Mouse (Mus musculus) left cerebral cortex, adult 18-20 months (tissue): ENCODE data around the gene Cdk4. TPM values are rescaled to one million over a fixed set of nuclear protein-coding genes. Genes with fewer than 3 reads are reported as not detected.
"Not testable (repeated sequence)": the region's sequence is repeated elsewhere in the genome, so short reads cannot be mapped to it uniquely, and the experiment has no call there.

Experiments used
- DNase-seq, 2 experiments: peaks; one replicate each; pipeline ENCODE4 v3.0.0; 2021 to 2022; ENCODE audit warnings: low spot score in 2 of 2, mixed read lengths in 1 of 2
- total RNA-seq, 2 experiments: library from RNA; stranded (reverse); gene quantifications; 2 replicates each; pipeline ENCODE4 v1.2.3; 2021

Gene Cdk4
- total RNA-seq, 2 experiments from 2014 or later, result 67.9 to 71.8 TPM

GRCm38 (mm10) chr10:127072969-127073368 lies 9.6 kb downstream of the Cdk4 start:
- DNase-seq, result not testable (repeated sequence)

- no peak for DNase-seq
Observed at GRCm38 (mm10) chr10:127073981-127074380, 10.6 kb downstream of the Cdk4 start.

GRCm38 (mm10) chr10:127075080-127075479 lies 11.7 kb downstream of the Cdk4 start, which contains the start of gene Agap2:
TSS of gene Agap2 (plus strand) at chr10:127075284.
- no peak for DNase-seq

- DNase-seq, result no peak
Observed at GRCm38 (mm10) chr10:127075651-127076050, 12.3 kb downstream of the Cdk4 start.

DNA sequence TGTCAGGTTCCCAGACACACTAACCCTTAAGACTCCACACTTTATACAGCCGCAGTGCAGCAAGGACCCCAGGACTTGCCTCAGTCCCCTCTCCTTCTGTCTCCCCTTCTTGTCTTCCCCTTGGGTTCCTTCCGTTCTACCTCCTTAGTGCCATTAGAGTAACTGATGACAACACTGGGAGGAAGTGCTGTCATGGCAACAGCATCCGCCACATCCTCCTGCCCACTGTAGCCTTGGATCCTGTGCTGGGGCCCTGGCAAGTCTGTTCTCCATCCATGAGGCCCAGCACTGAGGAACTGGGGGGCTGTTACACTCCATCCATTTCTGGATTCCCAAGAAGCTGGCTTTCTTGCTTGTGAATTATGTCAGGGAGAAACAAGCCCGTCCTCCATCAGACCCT lies 12.7 kb downstream of the Cdk4 start:
- DNase-seq, result peak in 1 of 2 experiments; percentile 40

- DNase-seq, result peak in 1 of 2 experiments; percentile 52
Observed at GRCm38 (mm10) chr10:127077515-127077914, 14.2 kb downstream of the Cdk4 start.

GRCm38 (mm10) chr10:127078001-127078676 lies 14.8 kb downstream of the Cdk4 start:
- peak in 1 of 2 experiments; percentile 59 for DNase-seq

GRCm38 (mm10) chr10:127078677-127079575 lies 15.6 kb downstream of the Cdk4 start:
- DNase-seq, result peak in 1 of 2 experiments; percentile 84

DNA sequence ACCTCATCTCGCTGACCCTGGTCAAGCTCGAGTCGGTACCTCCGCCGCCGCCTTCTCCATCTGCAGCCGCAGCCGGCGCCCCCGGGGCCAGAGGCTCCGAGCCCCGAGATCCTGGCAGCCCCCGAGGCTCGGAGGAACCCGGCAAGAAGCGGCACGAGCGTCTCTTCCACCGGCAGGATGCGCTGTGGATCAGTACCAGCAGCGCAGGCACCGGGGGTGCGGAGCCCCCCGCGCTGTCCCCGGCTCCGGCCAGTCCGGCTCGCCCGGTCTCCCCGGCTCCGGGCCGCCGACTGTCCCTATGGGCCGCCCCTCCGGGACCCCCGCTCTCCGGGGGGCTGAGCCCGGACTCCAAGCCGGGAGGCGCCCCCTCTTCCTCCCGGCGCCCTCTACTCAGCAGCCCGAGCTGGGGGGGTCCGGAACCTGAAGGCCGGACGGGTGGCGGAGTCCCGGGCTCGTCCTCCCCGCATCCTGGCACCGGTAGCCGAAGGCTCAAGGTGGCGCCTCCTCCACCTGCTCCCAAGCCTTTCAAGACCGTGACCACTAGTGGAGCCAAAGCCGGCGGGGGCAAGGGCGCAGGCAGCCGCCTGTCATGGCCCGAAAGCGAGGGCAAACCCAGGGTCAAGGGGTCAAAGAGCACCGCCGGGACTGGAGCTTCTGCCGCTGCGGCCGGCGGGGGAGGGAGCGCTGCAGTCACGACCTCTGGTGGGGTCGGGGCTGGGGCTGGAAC lies 16.5 kb downstream of the Cdk4 start:
- DNase-seq, result peak in 1 of 2 experiments; percentile 39

DNA sequence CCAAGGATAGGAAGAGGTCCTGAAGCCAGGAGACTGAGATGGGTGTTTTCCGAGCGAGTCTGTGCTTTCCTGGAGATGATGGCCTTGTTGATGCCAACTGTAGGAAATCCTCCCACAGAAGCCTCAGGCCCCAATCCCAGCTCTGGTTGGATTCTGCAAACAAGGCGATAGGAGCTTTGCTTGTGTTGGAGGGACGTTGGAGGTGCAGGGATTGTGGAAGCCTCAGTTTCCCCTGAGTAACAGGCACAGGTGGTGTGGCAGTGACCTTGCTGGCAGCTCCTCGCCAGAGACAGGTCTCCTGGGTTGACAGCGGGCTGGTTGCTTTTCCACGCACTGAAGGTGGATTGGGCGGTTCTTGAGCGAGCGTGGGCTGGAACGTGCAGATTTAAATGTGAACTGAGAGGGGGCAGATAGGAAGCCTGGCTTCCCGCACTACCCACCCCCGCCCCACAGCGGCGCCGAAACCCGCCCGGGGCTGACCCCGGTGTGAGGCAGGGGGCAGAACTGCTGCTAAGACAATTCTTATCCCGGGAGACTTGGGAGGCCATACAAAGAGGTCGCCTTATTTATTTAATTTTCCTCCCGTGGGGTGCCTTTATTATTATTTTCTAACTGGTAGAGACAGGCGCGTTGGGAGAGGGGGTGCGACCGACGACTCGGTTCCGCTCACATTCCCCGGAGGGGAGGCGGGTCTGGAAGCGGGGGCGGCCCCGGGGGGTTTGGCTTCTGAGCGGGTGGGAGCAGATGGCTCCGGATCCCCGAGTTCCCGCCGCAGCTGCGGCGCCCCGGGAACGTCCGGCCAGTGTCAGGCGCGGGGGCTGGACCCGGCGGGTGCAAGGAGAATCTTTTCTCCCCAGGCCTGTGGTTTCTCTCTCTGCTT lies 17.8 kb downstream of the Cdk4 start:
- peak in 1 of 2 experiments; percentile 60 for DNase-seq

DNA sequence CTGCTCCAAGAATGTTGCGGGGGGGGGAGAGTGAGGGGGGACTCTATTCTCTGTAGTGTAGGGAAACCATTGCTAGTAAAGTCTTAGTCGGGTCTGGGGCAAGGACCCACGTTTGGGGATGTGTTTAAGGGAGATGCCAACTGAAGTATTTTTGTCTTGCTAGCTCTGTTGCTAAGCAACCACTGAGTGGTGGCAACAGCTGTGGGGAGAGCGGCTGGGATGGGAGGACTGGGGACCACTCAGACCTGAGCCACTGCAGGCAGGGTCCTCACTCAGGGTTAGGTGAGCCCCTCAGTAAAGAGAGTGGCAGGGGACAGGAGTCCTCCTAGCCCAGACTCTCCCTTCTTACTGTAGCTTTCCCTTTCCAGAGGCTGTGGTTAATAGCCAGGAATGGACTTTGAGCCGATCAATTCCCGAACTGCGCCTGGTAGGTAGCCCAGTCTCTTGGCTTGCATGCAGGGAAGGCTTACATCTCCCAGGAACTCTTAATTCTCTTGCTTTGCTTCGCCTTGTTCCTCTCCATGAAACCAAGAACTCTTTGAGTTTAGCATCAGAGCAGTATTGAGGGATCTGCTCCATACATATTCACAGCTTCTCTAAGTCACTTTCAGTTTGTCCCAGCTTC lies 18.8 kb downstream of the Cdk4 start:
- peak in 1 of 2 experiments; percentile 36 for DNase-seq

DNA sequence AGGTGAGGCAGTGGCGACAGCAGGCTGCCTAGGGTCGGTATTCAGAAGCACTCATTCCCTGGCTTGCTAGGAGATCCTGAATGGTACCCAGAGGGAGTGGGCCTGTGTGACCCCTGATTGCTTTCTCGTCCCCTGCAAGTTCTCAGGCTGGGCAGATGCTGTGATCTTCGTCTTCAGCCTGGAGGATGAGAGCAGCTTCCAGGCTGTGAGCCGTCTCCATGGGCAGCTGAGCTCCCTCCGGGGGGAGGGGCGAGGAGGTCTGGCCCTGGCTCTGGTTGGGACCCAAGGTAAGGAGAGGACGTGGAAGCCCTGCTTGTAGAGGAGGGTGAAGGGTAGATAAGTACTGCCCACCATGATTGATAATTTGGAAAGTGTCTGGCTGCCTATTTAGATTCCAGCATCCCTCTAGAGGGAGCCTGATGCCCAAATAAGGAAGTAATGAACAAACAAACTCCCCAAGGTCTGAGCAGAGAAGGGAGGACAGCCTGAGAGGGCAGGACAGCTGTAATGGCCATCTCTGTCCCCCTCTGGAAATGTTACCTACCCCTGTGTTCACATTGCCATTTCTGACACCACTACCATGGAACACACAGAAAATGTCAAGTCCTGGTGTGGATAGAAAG lies 20.1 kb downstream of the Cdk4 start:
- DNase-seq, result no peak

DNA sequence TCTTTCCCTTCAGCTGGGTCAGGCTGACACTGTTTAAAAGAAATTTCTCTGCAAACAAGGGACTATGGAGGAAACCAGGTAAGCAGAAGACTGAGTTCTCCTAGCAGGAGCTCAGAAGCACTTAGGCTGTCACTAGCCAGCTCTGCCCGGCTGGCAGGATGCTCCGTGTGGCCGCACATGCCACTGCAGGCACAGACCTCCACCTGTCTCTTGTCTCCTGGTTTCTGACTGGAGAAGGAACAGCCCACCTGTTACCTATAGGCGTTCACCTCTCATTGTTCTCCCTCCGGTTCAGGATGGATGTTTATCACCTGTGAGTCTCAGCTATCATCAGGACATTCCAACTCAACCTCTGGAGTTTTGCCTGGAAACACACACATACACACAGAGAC lies 20.6 kb downstream of the Cdk4 start:
- DNase-seq, result no peak

GRCm38 (mm10) chr10:127085052-127085451 lies 21.7 kb downstream of the Cdk4 start:
- DNase-seq, result no peak

- no peak for DNase-seq
Observed at GRCm38 (mm10) chr10:127085633-127086032, 22.3 kb downstream of the Cdk4 start.

DNA sequence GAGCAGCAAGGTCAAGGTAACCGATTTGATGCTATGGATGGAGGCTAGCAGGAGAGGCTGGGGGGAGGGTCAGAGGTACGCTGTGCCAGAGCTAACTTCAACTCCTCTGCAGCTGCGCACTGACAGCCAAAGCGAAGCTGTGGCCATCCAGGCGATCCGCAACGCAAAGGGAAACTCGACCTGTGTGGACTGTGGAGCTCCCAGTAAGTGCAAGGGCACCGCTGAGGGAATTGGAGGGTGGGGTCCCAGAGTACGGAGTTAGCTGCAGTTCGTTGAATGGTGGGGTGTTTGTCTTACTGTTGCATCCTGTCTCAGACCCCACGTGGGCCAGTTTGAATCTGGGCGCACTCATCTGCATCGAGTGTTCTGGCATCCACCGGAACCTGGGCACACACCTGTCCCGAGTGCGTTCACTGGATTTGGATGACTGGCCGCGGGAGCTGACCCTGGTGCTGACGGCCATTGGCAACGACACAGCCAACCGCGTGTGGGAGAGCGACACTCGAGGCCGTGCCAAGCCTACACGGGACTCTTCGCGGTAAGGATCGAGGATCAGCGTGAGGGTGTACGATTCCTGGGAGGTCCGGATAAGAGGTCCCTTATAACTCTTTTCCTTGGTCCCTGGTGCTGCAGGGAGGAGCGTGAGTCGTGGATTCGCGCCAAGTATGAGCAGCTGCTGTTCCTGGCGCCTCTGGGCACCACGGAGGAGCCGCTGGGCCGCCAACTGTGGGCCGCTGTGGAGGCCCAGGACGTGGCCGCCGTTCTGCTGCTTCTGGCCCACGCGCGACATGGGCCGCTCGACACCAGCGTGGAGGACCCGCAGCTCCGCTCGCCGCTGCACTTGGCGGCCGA lies 27.5 kb downstream of the Cdk4 start:
- peak in 1 of 2 experiments; percentile 56 for DNase-seq

DNA sequence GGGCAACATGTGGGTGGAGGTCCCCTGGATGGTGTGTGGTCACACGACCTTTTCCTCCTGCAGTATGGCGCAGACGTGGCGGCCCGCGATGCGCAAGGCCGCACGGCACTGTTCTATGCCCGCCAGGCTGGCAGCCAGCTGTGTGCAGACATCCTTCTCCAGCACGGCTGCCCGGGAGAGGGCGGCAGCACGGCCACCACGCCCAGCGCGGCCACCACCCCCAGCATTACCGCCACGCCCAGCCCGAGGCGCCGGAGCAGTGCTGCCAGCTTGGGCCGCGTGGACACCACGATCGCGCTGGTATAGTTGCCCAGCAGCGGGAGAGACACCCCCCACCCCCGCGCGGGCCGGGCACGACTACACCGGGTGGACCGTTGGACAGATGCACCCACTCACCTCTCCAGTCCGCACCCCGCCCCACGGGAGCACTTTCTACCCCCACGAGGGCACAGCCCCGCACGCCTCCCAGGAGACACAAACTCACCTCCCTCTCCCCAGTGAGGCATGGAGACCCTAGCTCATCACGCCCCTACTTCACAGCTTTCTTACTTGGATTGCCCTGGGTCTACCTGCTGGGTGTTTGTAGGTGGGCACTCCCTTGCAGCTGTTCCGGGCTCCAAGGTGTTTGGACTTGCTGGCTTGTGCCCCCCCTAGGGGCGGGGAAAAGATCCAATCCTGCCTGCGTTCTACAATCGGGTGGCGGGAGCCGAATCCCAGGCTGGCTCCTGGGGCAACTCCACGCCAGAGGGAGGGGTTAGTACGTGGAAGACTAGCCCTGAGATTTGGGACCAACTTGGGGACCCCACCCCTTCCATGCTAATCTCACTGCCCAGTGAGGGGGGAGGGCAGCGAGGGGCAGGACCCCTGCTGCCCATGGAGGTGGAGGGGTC lies 28.4 kb downstream of the Cdk4 start:
- DNase-seq, result peak in 1 of 2 experiments; percentile 54

- no peak for DNase-seq
Observed at GRCm38 (mm10) chr10:127092742-127093141, 29.4 kb downstream of the Cdk4 start.
